Mouse (Mus musculus): ENCODE data around the gene Cstb.
"Not testable (repeated sequence)": the region's sequence is repeated elsewhere in the genome, so short reads cannot be mapped to it uniquely, and the experiment has no call there.

Cstb gene

DNA sequence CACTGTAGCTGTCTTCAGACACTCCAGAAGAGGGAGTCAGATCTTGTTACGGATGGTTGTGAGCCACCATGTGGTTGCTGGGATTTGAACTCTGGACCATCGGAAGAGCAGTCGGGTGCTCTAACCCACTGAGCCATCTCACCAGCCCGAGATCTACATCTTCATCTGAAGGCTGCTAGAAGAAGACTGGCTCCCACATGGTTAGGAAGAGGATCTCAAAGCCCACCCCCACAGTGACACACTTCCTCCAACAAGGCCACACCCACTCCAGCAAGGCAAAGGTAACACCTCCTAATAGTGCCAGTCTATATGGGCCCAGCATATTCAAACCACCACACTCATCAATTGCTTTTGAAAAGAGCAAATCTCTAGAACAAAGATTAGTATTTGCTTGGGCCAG lies 10.5 kb upstream of the Cstb start:
- intact Hi-C loops (cut with DNase I) = not testable (repeated sequence)

DNA sequence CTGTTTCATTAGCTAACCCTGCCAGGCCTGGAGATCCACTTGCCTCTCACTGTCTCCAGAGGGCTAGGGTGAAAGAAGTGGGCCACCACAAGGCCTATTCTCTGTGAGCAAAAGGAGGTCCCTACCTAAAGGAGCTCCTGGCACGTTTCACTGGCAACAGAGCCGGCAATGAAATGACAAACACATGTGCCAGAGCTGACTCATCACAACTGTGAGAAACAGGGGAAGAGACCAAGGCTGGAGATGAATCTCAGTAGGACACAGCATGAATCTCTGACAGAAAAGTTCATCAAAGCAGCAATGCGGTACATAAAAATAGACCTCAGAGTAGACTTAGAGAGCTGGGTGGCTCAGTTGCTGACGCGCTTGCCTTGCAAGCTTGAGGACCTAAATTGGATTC lies 7.6 kb upstream of the Cstb start:
- intact Hi-C loops (cut with DNase I) = no loop called here

DNA sequence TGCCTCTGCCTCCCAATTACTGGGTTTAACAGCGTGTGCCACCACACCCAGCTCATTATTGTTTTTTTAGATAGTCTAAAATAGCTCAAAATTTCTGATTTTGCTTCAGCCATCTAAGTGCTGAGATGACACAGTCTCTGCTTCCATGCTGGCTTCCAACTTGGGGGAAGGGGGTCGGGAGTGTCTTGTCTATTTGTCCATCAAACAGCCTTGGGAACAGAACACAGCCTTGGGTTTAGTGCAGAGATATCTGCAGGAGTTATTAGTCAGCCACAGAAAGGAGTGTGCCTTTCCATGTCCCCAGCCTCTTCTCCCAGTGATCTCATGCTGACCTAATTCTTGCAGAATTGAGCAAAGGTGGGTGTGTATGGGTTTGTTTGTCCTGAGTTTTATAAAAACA lies 6.7 kb upstream of the Cstb start:
- intact Hi-C loops (cut with DNase I) = no loop called here

DNA sequence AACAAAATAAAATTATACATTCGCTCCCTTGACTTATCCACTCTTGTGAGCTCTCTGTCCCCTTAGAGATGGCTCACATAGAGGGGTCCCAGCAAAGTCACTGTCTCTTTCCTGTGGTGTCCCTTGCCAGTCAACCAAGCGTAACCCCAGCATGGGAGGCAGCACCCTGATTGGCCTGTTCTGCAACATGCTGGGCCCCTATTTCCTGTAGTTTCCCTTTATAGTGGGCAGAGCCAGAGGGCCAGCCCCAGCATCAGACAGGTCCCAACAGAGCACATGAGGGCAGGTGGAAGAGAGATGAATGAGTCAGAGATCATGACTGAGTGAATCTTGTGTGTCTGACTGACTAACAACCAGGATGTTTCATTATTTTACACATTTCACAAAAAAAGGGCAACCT lies 4.5 kb upstream of the Cstb start:
- intact Hi-C loops (cut with DNase I) = no loop called here

DNA sequence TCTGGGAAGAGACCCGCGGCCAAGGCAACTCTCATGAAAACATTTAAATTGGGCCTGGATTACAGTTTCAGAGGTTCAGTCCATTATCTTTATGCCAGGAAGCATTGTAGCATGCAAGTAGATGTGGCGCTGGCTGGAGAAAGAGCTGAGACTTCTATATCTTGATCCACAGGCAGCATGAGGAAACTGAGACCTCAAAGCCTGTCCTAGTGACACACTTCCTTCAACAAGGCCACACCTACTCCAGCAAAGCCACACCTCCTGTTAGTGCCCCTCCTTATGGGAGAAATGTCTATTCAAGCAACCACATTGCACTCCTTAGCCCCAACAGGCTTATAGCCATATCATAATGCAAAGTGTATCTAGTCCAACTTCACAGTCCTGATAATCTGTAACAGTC lies 2.9 kb upstream of the Cstb start:
- intact Hi-C loops (cut with DNase I) = no loop called here

DNA sequence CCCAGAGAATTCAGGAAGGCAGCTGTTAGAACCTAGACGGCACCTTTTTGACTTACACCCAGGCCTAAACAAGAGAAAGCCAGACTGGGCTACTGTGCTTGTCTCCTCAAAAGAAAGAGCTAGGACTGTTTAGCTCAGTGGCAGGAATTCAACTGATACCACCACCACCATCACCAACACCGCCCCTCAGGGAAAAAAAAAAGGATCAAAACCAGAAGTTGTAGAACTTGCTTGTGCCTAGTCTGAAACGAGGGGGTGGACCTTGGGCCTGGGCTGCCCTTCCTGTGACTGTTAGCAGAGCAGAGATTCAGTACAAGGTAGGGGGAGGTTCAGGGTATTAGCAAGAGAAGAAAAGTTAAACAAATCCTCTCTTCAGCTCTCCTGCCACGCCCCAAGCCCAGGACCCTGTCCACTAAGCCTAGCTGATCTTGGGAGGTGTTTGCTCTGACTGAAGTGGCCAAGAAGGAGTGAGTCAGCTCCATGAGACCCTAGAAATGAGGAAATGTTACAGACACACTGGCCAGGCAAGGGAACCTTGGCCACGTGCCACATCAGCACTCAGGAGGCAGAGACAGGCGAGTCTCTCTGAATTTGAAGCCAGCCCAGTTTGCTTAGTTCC lies 757 bp downstream of the Cstb start:
- intact Hi-C loops (cut with DNase I) = no loop called here

DNA sequence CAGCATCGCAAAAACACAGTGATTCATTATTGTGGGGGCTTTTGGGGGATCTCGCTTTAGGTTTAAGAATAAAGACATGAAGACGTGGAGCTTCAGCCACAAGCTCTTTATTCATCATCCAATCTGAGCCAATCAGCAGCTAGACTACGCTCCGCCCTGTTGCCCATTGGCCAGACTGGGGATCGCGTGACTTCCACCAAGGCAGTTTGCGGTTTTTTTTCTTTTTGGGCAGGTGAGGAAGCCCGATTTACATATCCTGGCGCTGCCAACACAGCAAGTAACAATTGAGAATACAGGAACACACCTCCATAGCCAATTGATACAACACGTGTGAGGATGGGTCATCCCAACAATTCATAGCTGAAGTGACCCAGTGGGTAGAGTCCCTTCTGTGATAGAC lies 2.6 kb downstream of the Cstb start:
- intact Hi-C loops (cut with DNase I) = no loop called here

DNA sequence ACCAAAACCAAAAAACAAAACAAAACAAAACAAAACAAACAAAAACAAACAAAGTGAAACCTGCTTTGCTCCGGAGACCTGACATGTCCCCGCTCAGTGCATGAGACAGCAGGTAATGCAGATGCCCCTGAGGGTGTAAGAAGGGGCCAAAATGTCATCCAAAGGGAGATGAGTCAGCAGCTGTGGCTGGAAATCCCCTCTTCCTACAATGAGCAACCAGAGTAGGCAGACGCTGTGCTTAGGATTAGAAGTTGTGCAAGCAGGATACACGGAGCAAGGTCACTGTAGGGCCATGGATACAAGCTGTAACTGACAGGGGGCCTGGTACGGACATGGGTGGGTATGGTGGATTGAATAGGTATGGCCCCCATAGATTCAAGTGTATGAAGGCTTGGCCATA lies 3.7 kb downstream of the Cstb start:
- intact Hi-C loops (cut with DNase I) = no loop called here

DNA sequence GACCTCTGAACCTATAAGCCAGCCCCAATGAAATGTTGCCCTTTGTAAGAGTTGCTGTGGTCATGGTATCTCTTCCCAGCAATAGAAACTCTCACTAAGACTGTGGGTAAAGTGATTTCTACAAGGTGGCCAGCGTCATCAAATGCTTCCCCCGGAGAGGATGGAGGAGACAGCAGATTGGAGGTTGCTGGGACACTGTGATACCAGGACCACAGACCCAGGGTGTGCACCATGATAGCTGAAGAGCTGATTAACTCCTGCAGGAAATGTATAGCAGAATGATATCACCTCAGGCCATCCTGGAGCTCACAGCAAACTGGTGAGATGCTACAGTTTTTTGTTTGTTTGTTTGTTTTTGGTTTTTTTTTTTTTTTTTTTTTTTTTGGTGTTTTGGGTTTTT lies 4.3 kb downstream of the Cstb start:
- intact Hi-C loops (cut with DNase I) = no loop called here

DNA sequence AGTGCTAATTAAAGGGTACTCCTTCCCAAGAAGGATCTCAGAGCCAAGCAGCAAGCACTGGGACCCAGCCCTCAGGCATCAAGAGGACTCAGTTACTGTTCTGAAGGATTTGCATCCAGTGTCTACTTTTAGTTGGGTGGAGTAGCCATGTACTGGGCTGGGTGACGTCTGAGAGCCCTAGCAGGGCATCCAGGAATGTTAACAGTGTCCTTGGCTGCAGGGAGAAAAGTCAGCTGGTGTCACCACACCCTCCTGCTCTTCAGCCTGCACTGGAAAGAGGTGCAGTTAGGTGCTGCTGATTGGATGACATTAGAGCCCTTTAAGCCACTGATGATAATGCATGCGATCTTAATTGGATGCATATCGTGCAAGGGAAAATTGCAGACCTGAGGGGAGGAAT lies 7.4 kb downstream of the Cstb start:
- intact Hi-C loops (cut with DNase I) = no loop called here

DNA sequence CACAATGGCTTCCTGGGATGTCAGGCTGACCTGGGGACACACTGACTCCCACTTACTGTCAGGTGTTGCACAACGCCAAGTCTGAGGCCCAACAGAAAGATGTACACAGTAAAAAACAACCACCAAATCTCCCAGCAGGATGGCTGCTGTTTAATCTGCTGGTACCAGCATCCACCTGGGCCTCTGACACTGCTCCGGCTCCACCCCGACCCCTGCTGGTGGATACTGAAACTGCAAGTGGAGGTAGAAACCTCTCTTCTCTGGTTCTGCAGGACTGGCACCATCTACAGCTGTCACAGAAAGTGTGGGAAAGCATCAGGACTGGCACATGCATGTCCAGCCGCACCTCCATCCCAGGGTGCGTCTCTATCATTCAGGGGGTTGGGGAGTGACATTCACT lies 12.6 kb downstream of the Cstb start:
- intact Hi-C loops (cut with DNase I) = no loop called here

DNA sequence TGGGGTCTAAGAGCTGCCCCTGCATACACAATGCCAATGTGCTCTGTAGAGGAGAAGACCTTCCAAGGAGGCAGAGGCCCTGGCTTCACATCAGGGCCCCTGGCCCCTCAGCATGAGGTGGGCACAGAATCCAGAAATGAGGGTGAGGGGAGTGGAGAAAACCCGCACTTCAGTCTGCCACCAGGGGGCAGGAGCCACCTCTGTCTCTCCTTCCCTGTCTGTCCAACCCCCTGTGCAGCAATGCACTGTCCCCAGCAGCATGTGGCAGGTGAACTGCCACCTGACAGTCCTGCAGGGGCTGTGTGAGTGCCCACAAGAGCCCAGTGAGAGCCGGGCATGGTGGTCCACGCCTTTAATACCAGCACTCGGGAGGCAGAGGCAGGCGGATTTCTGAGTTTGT lies 14.1 kb downstream of the Cstb start:
- intact Hi-C loops (cut with DNase I) = no loop called here

DNA sequence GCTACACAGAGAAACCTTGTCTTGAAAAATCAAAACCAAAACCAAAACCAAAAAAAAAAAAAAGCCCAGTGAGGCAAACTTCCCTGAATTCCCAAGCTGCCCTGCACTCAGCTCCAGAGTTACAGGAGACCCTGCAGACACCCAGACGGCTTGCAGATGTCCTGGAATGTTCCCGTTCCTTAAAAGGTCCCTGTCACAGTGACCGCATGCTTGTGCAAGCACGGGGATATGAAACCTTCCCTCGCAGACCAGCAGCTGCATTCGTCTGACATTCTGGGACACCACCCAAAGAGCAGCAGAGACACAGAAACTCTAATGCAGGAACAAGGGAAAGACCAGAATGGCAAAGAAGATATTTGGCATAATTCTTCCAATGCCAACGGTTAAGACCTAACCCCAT lies 14.5 kb downstream of the Cstb start:
- intact Hi-C loops (cut with DNase I) = loop anchor here (5.0 kb wide), 1 partner anchor 47 kb away; no protein-coding TSS in a partner anchor

DNA sequence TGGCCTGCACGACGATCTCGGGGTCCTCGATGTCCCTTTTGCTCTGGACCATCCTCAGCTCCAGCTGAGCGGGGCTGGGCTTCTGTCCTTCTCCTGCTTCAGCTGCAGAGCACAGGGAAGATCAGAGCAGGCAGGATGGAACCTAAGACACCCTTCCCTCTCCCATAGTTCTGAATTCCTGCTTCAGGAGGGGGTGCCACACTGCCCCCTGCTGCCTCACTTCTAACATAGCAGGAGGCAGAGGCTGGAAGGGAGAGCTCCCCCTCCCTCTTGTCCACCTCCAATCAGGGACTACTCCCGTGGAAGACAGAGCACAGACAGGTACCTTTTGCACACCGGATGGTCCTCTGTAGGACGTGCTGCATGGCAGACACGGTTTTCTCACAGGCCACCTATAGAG lies 15.3 kb downstream of the Cstb start:
- intact Hi-C loops (cut with DNase I) = loop anchor here (5.0 kb wide), 1 partner anchor 46 kb away; no protein-coding TSS in a partner anchor

DNA sequence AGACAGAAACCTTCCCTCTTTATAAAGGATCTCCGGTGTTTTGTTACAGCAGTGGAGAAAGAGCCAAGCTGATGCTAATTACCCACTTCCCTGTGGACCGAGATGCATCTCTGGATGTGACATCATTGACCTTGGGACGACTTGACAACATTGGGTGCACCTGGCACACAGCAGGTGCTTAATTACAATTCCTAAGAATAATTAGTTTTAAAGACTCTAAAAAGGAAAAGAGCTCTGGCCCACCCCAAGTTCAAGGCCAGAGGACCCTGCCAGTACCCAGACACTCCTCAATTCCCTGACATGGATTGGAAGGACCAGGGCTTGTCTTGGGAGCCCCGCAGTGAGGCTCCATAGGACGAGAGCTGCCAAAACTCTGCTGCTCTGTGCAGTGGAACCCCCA lies 16.1 kb downstream of the Cstb start:
- intact Hi-C loops (cut with DNase I) = loop anchor here (5.0 kb wide), 1 partner anchor 46 kb away; no protein-coding TSS in a partner anchor

DNA sequence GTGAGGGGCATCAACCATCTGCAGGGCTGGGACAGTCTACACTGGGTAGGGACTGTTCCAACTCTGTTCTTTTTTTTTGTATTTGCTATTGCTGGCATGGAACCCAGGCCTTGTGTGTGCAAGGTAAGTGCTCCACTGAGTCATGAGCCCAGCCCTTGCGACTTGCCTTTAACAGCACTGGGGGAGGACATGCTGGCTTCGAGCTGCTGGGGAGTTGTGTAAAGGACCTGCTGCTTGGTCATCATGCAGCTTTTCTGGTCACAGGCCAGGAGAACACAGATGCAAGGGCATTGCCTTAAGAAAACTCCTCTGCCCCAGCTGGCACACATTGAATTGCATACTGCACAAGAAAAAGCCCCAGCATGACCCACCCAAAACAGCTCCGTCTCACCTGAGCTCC lies 16.8 kb downstream of the Cstb start:
- intact Hi-C loops (cut with DNase I) = loop anchor here (5.0 kb wide), 1 partner anchor 45 kb away; no protein-coding TSS in a partner anchor

DNA sequence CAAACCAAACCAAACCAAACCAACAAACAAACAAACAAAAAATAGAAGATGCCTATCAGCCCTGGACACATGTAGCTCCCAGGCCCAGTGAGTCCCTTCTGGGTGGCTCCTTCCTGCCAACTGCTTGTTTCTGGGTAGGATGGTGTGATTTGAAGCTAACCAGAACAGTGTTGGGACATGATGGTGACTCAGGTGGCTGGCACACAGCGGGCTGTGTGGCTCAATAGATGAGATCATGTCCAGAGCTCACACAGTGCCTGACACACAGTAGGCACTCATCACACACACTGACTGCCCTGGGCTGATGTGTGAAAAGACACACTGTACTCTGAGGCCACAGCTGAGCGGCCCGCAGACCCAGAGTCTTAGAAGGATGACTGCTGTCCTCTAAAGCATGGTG lies 20.7 kb downstream of the Cstb start:
- intact Hi-C loops (cut with DNase I) = no loop called here

DNA sequence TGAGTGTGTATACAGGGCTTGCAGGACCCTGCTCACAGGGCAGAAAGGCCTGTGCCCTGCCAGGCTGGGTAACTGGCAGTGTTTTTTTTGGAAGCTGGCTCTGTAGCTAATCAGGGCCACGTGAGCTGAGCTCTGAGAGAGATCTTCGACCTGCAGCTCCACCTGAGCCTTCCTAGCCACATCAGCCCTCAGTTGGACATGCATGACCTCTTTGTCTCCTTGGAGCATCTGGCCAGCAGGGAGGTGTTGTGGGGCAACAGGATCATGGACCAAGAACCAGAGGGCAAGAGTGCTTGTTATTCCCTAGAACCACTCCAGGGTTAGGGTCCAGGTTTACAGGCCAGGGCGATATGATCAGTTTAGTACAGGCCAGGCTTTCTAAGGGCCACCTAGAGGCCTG lies 21.9 kb downstream of the Cstb start:
- intact Hi-C loops (cut with DNase I) = no loop called here

DNA sequence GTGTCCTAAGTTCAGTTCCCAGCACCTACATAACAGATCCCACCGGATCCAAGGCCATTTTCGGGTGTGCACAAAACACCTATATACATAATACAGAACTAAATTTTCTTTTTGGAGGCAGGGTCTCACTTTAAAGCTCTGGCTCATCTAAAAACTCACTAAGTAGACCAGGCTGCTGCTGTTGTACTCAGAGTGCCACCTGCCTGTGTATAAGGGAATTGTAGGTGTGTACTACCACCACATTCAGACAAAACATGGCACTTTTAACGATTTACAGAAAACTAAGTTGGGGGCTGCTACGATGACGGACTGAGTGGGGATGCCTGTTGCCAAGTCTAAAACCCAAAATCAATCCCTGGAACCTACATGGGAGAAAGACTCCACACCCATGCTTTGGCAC lies 25.3 kb downstream of the Cstb start:
- intact Hi-C loops (cut with DNase I) = no loop called here

DNA sequence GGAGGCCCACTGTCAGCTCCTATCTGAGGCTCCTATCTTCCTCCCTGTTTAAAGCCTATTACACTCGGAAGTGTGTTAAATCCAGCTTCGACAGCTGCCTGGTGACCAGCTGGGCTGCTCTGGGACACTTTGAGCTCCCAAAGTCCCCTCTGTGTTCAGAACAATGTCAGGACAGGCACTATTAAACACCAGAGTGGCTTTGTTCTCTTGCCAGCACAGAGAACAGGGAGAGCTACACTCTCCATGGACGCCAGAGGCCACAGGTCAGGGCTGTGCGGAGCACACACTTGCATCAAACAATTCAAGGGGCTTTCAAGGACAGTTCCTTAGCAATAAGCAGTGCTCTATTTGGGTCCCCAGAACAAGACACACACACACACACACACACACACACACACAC lies 27.2 kb downstream of the Cstb start:
- intact Hi-C loops (cut with DNase I) = no loop called here

DNA sequence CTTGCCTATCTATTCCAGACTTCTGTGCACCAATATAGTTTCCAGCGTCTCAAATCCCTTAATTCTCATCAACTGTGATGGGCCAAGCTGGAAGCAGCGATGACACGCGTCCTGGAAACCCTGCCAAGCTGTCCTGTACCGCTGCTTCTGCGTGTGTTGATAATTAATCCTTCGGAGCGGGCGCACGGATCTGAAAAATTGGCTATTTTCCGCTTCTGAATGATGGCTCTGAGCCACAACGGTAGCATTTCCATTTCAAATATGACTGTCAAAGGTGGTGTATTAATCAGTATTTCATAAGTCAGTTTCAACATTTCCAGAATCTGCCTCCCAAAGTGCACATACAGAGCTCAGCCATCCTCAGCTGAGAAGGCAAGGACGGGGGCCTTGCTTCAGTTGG lies 31.2 kb downstream of the Cstb start:
- intact Hi-C loops (cut with DNase I) = no loop called here

DNA sequence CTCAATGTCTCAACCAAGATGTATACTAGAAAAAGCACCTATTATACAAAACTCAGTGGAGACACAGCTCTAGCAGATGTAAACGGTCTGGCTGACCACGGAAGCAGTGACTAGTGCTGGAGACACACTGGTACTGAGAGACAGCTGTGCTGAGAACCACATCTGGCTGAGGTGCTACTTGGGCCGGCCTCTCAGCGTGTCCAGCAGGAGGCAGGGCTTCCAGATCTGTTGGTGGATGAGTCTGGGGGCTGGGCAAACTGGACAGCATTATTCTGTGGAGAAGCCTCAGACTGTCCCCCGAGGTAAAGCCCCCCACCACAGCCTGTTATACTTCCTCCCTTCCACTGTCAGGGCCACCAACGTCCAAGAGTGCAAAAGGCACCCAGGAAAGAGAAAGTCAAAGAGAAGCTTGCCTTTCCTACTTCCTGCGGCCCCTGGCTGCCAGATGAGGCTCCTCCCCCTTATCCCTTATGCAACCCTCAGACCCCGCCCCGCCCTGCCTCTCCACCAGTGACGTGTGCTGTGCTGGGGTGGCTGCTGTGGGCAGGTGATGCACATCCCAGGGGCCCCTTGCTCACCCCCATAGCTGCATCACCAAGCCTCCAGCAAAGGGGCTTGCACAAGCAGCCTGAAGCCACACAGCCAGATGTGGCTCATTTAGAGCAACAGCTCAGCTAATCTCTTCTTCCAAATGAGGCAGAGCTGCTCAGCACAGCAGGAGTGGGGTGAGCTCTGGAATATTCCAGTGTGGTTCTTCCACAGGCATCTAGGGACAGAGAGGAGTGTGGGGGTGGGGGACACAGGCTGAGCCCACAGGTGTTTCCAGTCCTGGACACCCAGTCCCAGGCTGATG lies 32.3 kb downstream of the Cstb start:
- intact Hi-C loops (cut with DNase I) = no loop called here
